Mouse (Mus musculus): ENCODE data around the gene Cemip2. TPM values are rescaled to one million over a fixed set of nuclear protein-coding genes. Genes with fewer than 3 reads are reported as not detected.
A peak's percentile ranks its signal among the peaks of the same experiment; 100 is the strongest.

Cemip2 gene
- 75.4 and 77.2 TPM in 2 replicates for polyA plus RNA-seq (2014; fragmentation: Nextera tagmentation; extraction: Ambion mirVana)

DNA sequence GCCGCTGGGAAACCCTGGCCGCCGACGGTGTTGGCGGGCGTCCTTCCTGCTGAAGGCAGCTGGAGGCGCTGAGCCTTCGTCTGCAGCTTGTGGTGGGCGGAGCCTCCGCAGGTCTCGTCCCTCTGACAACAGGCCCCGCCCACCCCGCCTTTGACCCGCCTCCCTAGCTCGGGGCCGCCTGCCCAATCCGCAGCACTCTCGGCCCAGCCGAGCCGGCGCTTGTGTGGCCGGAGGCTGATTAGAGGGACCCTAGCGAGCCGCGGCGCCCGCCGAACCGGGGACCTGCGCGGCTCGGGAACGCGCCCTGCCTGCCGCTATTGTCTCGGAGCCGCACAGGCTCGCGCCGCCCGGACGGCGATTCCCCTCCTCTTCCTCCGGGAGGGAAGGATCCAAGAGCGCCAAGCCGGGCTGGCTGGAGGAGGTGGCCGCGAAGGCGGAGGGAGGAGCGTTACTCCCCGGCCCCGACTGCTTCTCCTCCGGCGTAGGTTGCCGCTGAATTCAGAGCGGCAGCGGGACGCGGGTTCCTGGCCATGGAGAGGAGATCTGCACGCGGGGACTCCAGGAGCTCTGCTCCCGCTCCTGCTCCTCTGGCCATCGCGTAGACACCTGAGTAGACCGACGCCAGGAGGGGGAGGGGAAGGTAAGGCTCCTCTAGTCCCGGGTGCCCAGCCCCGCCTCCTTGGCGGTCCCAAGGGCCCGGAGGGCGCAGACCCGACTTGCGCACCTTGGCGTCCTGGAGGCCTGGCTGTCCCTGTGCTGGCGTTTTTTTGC lies at the start of gene Cemip2:
Gene Cemip2 (plus strand): TSS at position 196 of the 771 bp plus-strand sequence.
- peak within 1 kb of the TSS; percentile 82 for H3K4me3 ChIP-seq (ENCODE audit: low read depth, low read length)
- ATAC-seq (replicated peaks; ENCODE audit: low FRiP score) (peak; percentile 96), DNase-seq (ENCODE audit: low spot score) (peak; percentile 99)
- WGBS: under 1% methylated on average over 72 of the region's 75 CpGs
- H3K36me3 ChIP-seq (ENCODE audit: control insufficient read depth, insufficient read depth, low read length): no peaks in the 10 kb centered on the region
- no peaks in the 10 kb centered on the region for H3K27me3 ChIP-seq (ENCODE audit: control insufficient read depth, insufficient read depth, low read length)
- peak within 1 kb of the TSS; percentile 76 for H3K9ac ChIP-seq (ENCODE audit: low read length)
- H3K9me3 ChIP-seq (ENCODE audit: control insufficient read depth, low read length): no peaks in the 10 kb centered on the region
- H3K4me1 ChIP-seq (replicated peaks; ENCODE audit: control insufficient read depth, insufficient read depth, low read length): peaks cover 17% of the 10 kb centered on the region
- peak within 1 kb of the TSS; percentile 86 for H3K27ac ChIP-seq (ENCODE audit: low read depth, low read length)
- H3K4me2 ChIP-seq (ENCODE audit: low read depth, low read length, severe bottlenecking): peak within 1 kb of the TSS; percentile 88

- H3K9me3 ChIP-seq (ENCODE audit: control insufficient read depth, low read length): no peaks in the 10 kb centered on the region
- H3K27ac ChIP-seq (ENCODE audit: low read depth, low read length): no peak overlapping the region
- DNase-seq (ENCODE audit: low spot score): no peak
These were observed 49.8 kb upstream of the Cemip2 start for GRCm38 (mm10) chr19:21728342-21728741.

DNA sequence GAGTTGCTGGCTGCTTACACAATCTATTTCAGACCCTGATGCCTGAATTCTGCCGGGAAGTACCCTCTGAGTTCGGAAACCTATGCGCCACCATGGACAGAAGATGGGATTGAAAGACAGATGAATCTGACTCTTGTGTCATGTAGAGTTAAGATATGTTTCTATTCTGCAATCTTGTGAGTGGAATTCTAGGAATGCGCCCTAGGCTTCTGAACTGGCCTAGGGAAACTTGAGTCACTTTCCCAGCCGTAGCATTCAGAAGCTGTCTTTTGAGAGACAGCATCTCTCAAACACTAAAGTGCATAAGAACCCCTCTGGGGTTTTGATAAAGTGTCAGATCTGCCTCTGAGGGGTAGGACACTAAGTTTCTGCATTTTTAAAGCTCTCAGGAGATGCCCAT lies 46.3 kb upstream of the Cemip2 start:
- Histone ChIP-seq H3K9ac (ENCODE audit: low read length) (no peak overlapping the region), H3K27me3 (ENCODE audit: control insufficient read depth, insufficient read depth, low read length) (no peaks in the 10 kb centered on the region), H3K27ac (ENCODE audit: low read depth, low read length) (no peak overlapping the region), H3K4me2 (ENCODE audit: low read depth, low read length, severe bottlenecking) (no peak overlapping the region), H3K4me3 (ENCODE audit: low read depth, low read length) (no peak overlapping the region), H3K4me1 (replicated peaks; ENCODE audit: control insufficient read depth, insufficient read depth, low read length) (no peaks in the 10 kb centered on the region), H3K36me3 (ENCODE audit: control insufficient read depth, insufficient read depth, low read length) (no peaks in the 10 kb centered on the region), H3K9me3 (ENCODE audit: control insufficient read depth, low read length) (no peaks in the 10 kb centered on the region)
- DNase-seq (ENCODE audit: low spot score) (no peak), ATAC-seq (replicated peaks; ENCODE audit: low FRiP score) (no peak)
- 87% methylated on average over 5 of the region's 5 CpGs for WGBS

More at GRCm38 (mm10) chr19:21728342-21728741, 49.8 kb upstream of the Cemip2 start:
- Histone ChIP-seq H3K4me2 (ENCODE audit: low read depth, low read length, severe bottlenecking) (no peak overlapping the region), H3K4me1 (replicated peaks; ENCODE audit: control insufficient read depth, insufficient read depth, low read length) (0 out of 2 replicates have a peak, but pooled peaks cover 5% of the 10 kb centered on the region), H3K27me3 (ENCODE audit: control insufficient read depth, insufficient read depth, low read length) (no peaks in the 10 kb centered on the region), H3K4me3 (ENCODE audit: low read depth, low read length) (no peak overlapping the region), H3K36me3 (ENCODE audit: control insufficient read depth, insufficient read depth, low read length) (no peaks in the 10 kb centered on the region), H3K9ac (ENCODE audit: low read length) (no peak overlapping the region)
- no peak for ATAC-seq (replicated peaks; ENCODE audit: low FRiP score)
- 95% methylated on average over 6 of the region's 6 CpGs for WGBS

DNA sequence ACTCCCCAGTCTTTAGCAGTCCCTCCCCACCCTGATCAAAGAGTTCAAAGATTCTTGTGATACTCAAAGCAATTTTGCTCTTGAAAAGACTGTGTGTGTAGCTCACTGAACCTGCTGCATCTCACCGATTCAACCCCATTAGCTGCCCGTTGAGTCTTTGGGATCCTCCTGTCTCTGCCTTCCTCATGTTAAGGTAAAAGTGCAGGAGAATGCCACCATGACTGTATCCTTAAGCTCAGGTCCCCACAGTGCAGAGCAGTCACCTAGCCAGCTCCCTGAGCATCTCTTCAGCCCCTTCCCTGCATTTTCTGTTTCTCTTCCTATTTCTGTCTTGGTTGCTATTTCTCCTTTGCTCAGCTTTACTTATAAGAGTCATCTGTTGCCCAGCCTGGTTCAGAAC lies 45.0 kb upstream of the Cemip2 start:
- no peak overlapping the region for H3K9ac ChIP-seq (ENCODE audit: low read length)
- WGBS: 98% methylated on average over 2 of the region's 2 CpGs
- ATAC-seq (replicated peaks; ENCODE audit: low FRiP score) (no peak), DNase-seq (ENCODE audit: low spot score) (no peak)
- no peak overlapping the region for H3K27ac ChIP-seq (ENCODE audit: low read depth, low read length)
- no peak overlapping the region for H3K4me3 ChIP-seq (ENCODE audit: low read depth, low read length)
- H3K36me3 ChIP-seq (ENCODE audit: control insufficient read depth, insufficient read depth, low read length): no peaks in the 10 kb centered on the region
- no peak overlapping the region for H3K4me2 ChIP-seq (ENCODE audit: low read depth, low read length, severe bottlenecking)
- no peaks in the 10 kb centered on the region for H3K27me3 ChIP-seq (ENCODE audit: control insufficient read depth, insufficient read depth, low read length)
- H3K4me1 ChIP-seq (replicated peaks; ENCODE audit: control insufficient read depth, insufficient read depth, low read length): no peaks in the 10 kb centered on the region; the same call in 1 of the 2 replicates
- H3K9me3 ChIP-seq (ENCODE audit: control insufficient read depth, low read length): no peaks in the 10 kb centered on the region

DNA sequence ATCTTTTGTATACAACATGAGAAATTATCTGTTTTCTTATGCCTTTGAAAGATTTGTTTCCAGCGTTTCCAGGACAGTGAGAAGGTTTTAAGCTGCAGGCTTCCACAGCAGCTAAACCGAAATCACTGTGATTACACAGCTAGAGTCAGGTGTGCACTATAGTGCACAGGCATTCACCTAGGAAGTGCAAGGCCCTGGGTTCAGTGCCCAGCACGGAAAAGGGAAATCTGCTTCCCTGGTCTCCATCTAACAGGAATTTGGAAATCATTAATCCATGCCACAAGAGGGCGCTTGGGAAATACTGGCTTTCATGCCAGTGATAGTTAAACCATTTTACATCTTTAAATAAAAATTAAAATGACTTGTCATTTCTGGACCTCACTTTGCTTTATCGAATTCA lies 44.0 kb upstream of the Cemip2 start:
- no peaks in the 10 kb centered on the region for H3K27me3 ChIP-seq (ENCODE audit: control insufficient read depth, insufficient read depth, low read length)
- no peak overlapping the region for H3K4me3 ChIP-seq (ENCODE audit: low read depth, low read length)
- H3K9me3 ChIP-seq (ENCODE audit: control insufficient read depth, low read length): no peaks in the 10 kb centered on the region
- WGBS: 40% methylated on average over 5 of the region's 5 CpGs
- no peak overlapping the region for H3K9ac ChIP-seq (ENCODE audit: low read length)
- H3K4me1 ChIP-seq (replicated peaks; ENCODE audit: control insufficient read depth, insufficient read depth, low read length): no peaks in the 10 kb centered on the region; the same call in 1 of the 2 replicates
- ATAC-seq (replicated peaks; ENCODE audit: low FRiP score) (no peak), DNase-seq (ENCODE audit: low spot score) (no peak)
- no peaks in the 10 kb centered on the region for H3K36me3 ChIP-seq (ENCODE audit: control insufficient read depth, insufficient read depth, low read length)
- no peak overlapping the region for H3K4me2 ChIP-seq (ENCODE audit: low read depth, low read length, severe bottlenecking)
- no peak overlapping the region for H3K27ac ChIP-seq (ENCODE audit: low read depth, low read length)

DNA sequence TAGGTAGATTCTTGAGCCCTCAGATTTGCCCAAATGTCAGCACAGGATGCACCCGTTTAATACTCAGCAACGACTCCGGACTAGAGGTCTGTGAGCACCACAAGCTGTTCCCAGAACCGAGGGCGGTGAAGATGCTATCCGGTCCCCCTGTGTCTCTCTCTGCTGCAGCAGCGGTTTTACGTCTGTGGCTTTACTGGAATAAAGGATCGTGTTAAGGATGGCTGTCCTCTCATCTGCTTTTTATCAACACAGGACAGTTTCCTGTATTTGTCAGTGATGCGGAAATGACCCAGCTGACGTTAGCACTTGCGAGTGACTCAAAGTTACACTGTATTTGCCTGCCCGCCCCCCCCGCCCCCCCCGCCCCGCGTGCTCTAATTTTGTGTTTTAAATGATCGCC lies 40.7 kb upstream of the Cemip2 start:
- Histone ChIP-seq H3K36me3 (ENCODE audit: control insufficient read depth, insufficient read depth, low read length) (no peaks in the 10 kb centered on the region), H3K27me3 (ENCODE audit: control insufficient read depth, insufficient read depth, low read length) (no peaks in the 10 kb centered on the region), H3K4me1 (replicated peaks; ENCODE audit: control insufficient read depth, insufficient read depth, low read length) (no peaks in the 10 kb centered on the region; the same call in 1 of the 2 replicates), H3K9ac (ENCODE audit: low read length) (no peak overlapping the region), H3K4me2 (ENCODE audit: low read depth, low read length, severe bottlenecking) (no peak overlapping the region), H3K9me3 (ENCODE audit: control insufficient read depth, low read length) (no peaks in the 10 kb centered on the region), H3K27ac (ENCODE audit: low read depth, low read length) (no peak overlapping the region), H3K4me3 (ENCODE audit: low read depth, low read length) (no peak overlapping the region)
- WGBS: 76% methylated on average over 18 of the region's 18 CpGs
- ATAC-seq (replicated peaks; ENCODE audit: low FRiP score) (no peak), DNase-seq (ENCODE audit: low spot score) (no peak)

DNA sequence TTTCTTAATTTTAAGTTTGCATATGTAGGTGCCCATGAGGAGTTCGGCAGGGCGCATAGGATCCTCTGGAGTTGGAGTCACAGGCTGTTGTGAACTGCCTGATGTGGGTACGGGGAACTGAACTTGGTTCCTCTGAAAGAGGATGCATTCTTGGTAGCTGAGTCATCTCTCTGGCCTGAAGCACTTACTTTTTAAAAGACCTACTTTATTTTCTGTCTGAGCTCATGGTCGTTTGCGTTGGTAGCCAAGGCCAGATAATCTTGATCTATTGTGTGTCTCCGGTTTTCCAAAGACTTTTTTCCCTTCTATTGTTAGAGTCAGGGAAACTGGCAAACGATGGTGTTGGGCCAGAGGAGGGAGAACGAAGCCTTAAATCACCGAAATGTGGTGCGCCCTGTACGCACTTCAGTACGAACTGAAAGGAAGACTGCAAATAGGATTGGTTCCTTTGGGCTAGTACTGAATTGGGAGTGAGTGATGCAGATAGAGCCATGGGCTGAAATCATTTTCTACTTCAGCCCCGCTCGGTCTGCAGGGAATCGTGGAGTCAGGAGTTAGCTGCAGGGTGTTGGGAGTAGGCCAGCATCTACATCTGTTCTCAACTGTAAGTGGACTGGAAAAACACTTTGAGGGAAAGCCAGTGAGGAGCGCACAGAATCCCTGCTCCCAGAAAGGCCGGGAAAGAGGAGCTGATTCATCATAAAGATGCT lies 40.1 kb upstream of the Cemip2 start:
- Histone ChIP-seq H3K9ac (ENCODE audit: low read length) (no peak overlapping the region), H3K27ac (ENCODE audit: low read depth, low read length) (no peak overlapping the region), H3K9me3 (ENCODE audit: control insufficient read depth, low read length) (no peaks in the 10 kb centered on the region), H3K4me3 (ENCODE audit: low read depth, low read length) (no peak overlapping the region), H3K4me2 (ENCODE audit: low read depth, low read length, severe bottlenecking) (no peak overlapping the region), H3K27me3 (ENCODE audit: control insufficient read depth, insufficient read depth, low read length) (no peaks in the 10 kb centered on the region), H3K36me3 (ENCODE audit: control insufficient read depth, insufficient read depth, low read length) (no peaks in the 10 kb centered on the region), H3K4me1 (replicated peaks; ENCODE audit: control insufficient read depth, insufficient read depth, low read length) (no peaks in the 10 kb centered on the region; the same call in 1 of the 2 replicates)
- DNase-seq (ENCODE audit: low spot score) (no peak), ATAC-seq (replicated peaks; ENCODE audit: low FRiP score) (no peak)
- WGBS: 65% methylated on average over 17 of the region's 17 CpGs

- Histone ChIP-seq H3K4me2 (ENCODE audit: low read depth, low read length, severe bottlenecking) (no peak overlapping the region), H3K9ac (ENCODE audit: low read length) (no peak overlapping the region), H3K9me3 (ENCODE audit: control insufficient read depth, low read length) (no peaks in the 10 kb centered on the region), H3K27me3 (ENCODE audit: control insufficient read depth, insufficient read depth, low read length) (no peaks in the 10 kb centered on the region), H3K36me3 (ENCODE audit: control insufficient read depth, insufficient read depth, low read length) (no peaks in the 10 kb centered on the region), H3K27ac (ENCODE audit: low read depth, low read length) (no peak overlapping the region), H3K4me3 (ENCODE audit: low read depth, low read length) (no peak overlapping the region), H3K4me1 (replicated peaks; ENCODE audit: control insufficient read depth, insufficient read depth, low read length) (no peaks in the 10 kb centered on the region; the same call in 1 of the 2 replicates)
- ATAC-seq (replicated peaks; ENCODE audit: low FRiP score): no peak
- no peak for DNase-seq (ENCODE audit: low spot score)
- WGBS: 91% methylated on average over 18 of the region's 18 CpGs
These were observed 39.4 kb upstream of the Cemip2 start for GRCm38 (mm10) chr19:21738591-21739280.

Data from forebrain, embryonic 11.5 days (tissue).